Mouse (Mus musculus): ENCODE measurements around the gene Tle2.

DNA sequence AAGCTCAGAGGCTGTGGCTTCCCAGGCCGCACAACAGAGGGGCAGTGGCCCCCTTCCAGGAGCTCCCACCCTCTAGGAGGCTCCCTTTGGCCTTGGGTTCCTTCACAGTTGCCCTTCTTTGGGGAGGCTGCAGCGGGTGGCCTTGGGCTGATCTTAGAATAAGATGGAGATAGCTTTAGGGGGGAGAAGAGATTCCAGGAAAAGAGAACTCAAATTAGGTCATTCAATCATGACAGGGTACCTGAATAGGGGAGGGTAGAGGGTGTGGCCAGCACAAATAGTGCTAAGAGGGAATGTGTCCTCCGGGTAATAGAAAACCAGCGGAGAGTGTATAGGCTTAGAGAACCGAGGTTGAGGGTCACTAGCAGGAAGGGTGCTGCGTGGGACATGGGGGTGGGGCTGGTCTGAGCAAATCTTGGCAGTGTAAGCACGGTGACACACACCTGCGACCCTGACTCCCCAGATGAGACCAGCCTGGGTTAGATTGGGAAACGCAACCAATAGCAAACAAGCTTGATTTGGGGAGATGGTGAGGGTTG lies 2.2 kb upstream of the Tle2 start:
- TF ChIP-seq CTCF (IDR thresholded peaks at IDR 0.05): no peak
- TF ChIP-seq EP300 (IDR thresholded peaks at IDR 0.05): no peak

All from lung, postnatal 0 days (tissue).